Mouse (Mus musculus) limb, embryonic 11.5 days (tissue): ENCODE measurements around the gene Fastk. TPM values are rescaled to one million over a fixed set of nuclear protein-coding genes. Genes with fewer than 3 reads are reported as not detected.
A peak's percentile ranks its signal among the peaks of the same experiment; 100 is the strongest.

Experiments used
- ATAC-seq: fragments of 200-750 bp; cut with Nextera tagmentation; 2 replicates; pipeline ENCODE4 v1.8.0; 2017; ENCODE audit warnings: low read depth; ENCODE audit not compliant: insufficient number of reproducible peaks, low FRiP score, low TSS enrichment
- DNase-seq: peaks from one replicate; pipeline ENCODE4 v3.0.0-alpha.2; 2015; ENCODE audit warnings: low spot score
- H3K27ac ChIP-seq: fragments of 300-500 bp; sonication (generic); replicated peaks from 2 replicates; pipeline ENCODE4 v1.5.1; 2014; ENCODE audit warnings: low read depth, mild to moderate bottlenecking, low read length
- H3K27me3 ChIP-seq: fragments of 300-500 bp; sonication (generic); 2 replicates; pipeline ENCODE4 v1.6.1; 2014; ENCODE audit warnings: mild to moderate bottlenecking, low read length, mixed read lengths; ENCODE audit not compliant: control insufficient read depth, insufficient read depth
- H3K36me3 ChIP-seq: fragments of 300-500 bp; sonication (generic); 2 replicates; pipeline ENCODE4 v1.6.1; 2014; ENCODE audit warnings: mild to moderate bottlenecking, low read length, moderate library complexity, mixed read lengths; ENCODE audit not compliant: control insufficient read depth, insufficient read depth
- H3K4me1 ChIP-seq: fragments of 300-500 bp; sonication (generic); 2 replicates; pipeline ENCODE4 v1.6.1; 2014; ENCODE audit warnings: low read length, mixed read lengths; ENCODE audit not compliant: control insufficient read depth, insufficient read depth
- H3K4me2 ChIP-seq: fragments of 300-500 bp; sonication (generic); 2 replicates; pipeline ENCODE4 v1.6.1; 2014; ENCODE audit warnings: low read depth, mild to moderate bottlenecking, moderate library complexity; ENCODE audit not compliant: severe bottlenecking
- H3K4me3 ChIP-seq: fragments of 300-500 bp; sonication (generic); 2 replicates; pipeline ENCODE4 v1.5.1; 2014; ENCODE audit warnings: low read depth, low read length
- H3K9ac ChIP-seq: fragments of 300-500 bp; sonication (generic); 2 replicates; pipeline ENCODE4 v1.6.1; 2014; ENCODE audit warnings: mild to moderate bottlenecking, low read length
- H3K9me3 ChIP-seq: fragments of 300-500 bp; sonication (generic); 2 replicates; pipeline ENCODE4 v1.6.1; 2016; ENCODE audit warnings: low read length; ENCODE audit not compliant: control insufficient read depth
- WGBS: fragments of 180-500 bp; shearing (Covaris S2); extraction: QIAGEN DNeasy Blood & Tissue Kit; methylation state at CpG from one replicate; pipeline ENCODE4 v1.1.7; 2014; 5-methylcytosine and 5-hydroxymethylcytosine counted together
- polyA plus RNA-seq: library from polyadenylated mRNA; unstranded; fragments of >200 nt; fragmentation: Nextera tagmentation; extraction: Ambion mirVana; gene quantifications from 2 replicates; pipeline ENCODE4 v1.2.1, GENCODE M21; 2014

Fastk gene
- polyA plus RNA-seq, 1 experiment from 2014 or later: 95.1 TPM

- peak within 1 kb of the TSS; percentile 78 for H3K27ac ChIP-seq
- WGBS: under 1% methylated on average over 46 of the region's 46 CpGs
- no peaks in the 10 kb centered on the region for H3K27me3 ChIP-seq
- peak within 1 kb of the TSS; percentile 75 for H3K9ac ChIP-seq
- peaks cover 36% of the 10 kb centered on the region for H3K4me1 ChIP-seq
- no peaks in the 10 kb centered on the region for H3K9me3 ChIP-seq
- peak; percentile 90 for ATAC-seq
- DNase-seq: peak; percentile 99
- peak within 1 kb of the TSS; percentile 87 for H3K4me2 ChIP-seq
- peak within 1 kb of the TSS; percentile 58 for H3K4me3 ChIP-seq
- peaks cover 4% of the 10 kb centered on the region; the same call in 1 of the 2 replicates for H3K36me3 ChIP-seq
Measured at GRCm38 (mm10) chr5:24423129-24424003, 21.7 kb downstream of the Fastk start, which contains the start of the genes Cdk5 and Slc4a2. Gene Cdk5, minus strand, starts transcription at chr5:24423530. Gene Slc4a2, plus strand, starts transcription at chr5:24423837.

DNA sequence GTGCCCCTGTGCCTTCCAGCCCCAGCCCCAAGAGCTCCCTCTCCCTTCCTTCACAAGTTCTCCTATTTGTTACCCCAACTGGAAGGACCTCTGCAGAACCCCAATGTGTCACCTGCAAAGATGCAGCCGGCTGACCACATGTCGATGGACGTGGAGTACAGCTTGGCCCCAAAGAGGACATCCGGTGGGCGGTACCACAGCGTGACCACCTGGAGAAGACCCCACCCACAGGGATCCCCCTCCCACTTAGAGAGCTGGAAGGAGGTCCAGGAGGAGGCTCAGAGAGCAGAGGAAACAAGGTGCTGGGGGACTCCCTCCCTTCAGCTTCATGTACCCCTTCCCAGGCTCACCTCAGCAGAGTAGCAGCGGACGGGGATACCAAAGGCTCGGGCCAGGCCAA, 24.7 kb downstream of the Fastk start:
- DNase-seq (no peak), ATAC-seq (no peak)
- Histone ChIP-seq H3K4me2 (no peak overlapping the region), H3K27me3 (no peaks in the 10 kb centered on the region), H3K36me3 (peaks cover 4% of the 10 kb centered on the region; the same call in 1 of the 2 replicates), H3K9me3 (no peaks in the 10 kb centered on the region), H3K9ac (no peak overlapping the region), H3K4me3 (no peak overlapping the region), H3K4me1 (peaks cover 13% of the 10 kb centered on the region), H3K27ac (no peak overlapping the region)
- WGBS: 81% methylated on average over 9 of the region's 9 CpGs

DNA sequence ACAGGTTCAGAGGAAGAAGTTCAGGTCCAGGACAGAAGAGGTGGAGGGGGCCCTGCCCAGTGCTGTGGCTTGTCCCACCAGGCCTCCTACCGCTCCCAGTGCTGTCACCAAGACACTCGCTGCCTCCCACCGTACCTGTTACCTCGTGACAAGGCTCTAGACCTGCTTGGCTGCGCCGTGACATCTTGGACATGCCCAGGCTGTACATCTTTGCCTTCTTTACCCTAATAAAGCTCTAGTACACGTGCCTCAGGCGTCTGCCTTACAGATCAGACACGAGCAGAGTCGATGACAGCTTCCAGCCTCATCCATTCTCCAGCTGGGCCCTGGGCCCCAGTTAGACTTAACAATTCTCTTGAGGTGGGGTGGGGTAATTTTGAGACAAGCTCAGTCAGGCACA, 27.5 kb downstream of the Fastk start:
- H3K36me3 ChIP-seq: peaks cover 4% of the 10 kb centered on the region; the same call in 1 of the 2 replicates
- H3K4me2 ChIP-seq: no peak overlapping the region
- DNase-seq (no peak), ATAC-seq (no peak)
- 91% methylated on average over 10 of the region's 10 CpGs for WGBS
- H3K27ac ChIP-seq: no peak overlapping the region
- no peak overlapping the region for H3K9ac ChIP-seq
- no peaks in the 10 kb centered on the region; the same call in 1 of the 2 replicates for H3K27me3 ChIP-seq
- no peak overlapping the region for H3K4me3 ChIP-seq
- H3K9me3 ChIP-seq: no peaks in the 10 kb centered on the region
- H3K4me1 ChIP-seq: peaks cover 6% of the 10 kb centered on the region; the same call in 1 of the 2 replicates

DNA sequence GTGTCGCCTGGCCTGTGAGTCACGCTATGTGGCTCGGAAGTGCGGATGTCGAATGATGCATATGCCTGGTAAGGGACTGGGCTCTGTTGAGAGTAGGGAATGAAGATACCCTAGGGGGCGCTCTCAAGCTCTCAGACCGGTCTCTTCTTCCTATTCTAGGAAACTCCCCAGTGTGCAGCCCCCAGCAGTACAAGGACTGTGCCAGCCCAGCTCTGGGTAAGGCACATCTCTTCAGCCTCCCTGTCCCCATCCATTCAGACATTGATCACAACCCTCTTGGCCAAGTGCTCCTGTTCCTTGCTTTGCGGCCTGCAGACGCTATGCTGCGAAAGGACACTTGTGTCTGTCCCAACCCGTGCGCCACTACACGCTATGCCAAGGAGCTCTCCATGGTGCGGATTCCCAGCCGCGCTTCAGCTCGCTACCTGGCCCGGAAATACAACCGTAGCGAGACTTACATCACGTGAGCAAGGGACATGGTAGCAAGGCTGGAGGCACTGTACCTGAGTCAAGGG, 28.8 kb downstream of the Fastk start:
- DNase-seq (peak; percentile 75), ATAC-seq (peak; percentile 44; the same call in 1 of the 2 replicates)
- Histone ChIP-seq H3K4me2 (no peak overlapping the region), H3K27me3 (no peaks in the 10 kb centered on the region; the same call in 1 of the 2 replicates), H3K4me1 (peaks cover 6% of the 10 kb centered on the region; the same call in 1 of the 2 replicates), H3K27ac (0 out of 2 replicates have a peak overlapping the region, but pooled peaks have one; percentile 0), H3K36me3 (peaks cover 4% of the 10 kb centered on the region; the same call in 1 of the 2 replicates), H3K9ac (no peak overlapping the region), H3K4me3 (no peak overlapping the region), H3K9me3 (no peaks in the 10 kb centered on the region)
- WGBS: 2% methylated on average over 21 of the region's 21 CpGs

GRCm38 (mm10) chr5:24413938-24414337, 31.1 kb downstream of the Fastk start:
- Histone ChIP-seq H3K36me3 (no peaks in the 10 kb centered on the region), H3K4me3 (no peak overlapping the region), H3K27ac (no peak overlapping the region), H3K9me3 (no peaks in the 10 kb centered on the region), H3K4me2 (no peak overlapping the region), H3K9ac (no peak overlapping the region), H3K27me3 (no peaks in the 10 kb centered on the region; the same call in 1 of the 2 replicates), H3K4me1 (peaks cover 6% of the 10 kb centered on the region; the same call in 1 of the 2 replicates)
- DNase-seq (no peak), ATAC-seq (no peak)
- 84% methylated on average over 13 of the region's 13 CpGs for WGBS

GRCm38 (mm10) chr5:24413042-24413693, 31.9 kb downstream of the Fastk start, which contains the start of gene Asic3:
Gene Asic3, plus strand, starts transcription at chr5:24413392.
- no peak within 1 kb of the TSS for H3K27ac ChIP-seq
- 39% methylated on average over 11 of the region's 11 CpGs for WGBS
- H3K4me2 ChIP-seq: no peak within 1 kb of the TSS; the same call in 1 of the 2 replicates
- ATAC-seq (0 out of 2 replicates have a peak, but pooled peaks have one; percentile 10), DNase-seq (no peak)
- peaks cover 6% of the 10 kb centered on the region; the same call in 1 of the 2 replicates for H3K4me1 ChIP-seq
- no peaks in the 10 kb centered on the region for H3K9me3 ChIP-seq
- H3K27me3 ChIP-seq: no peaks in the 10 kb centered on the region; the same call in 1 of the 2 replicates
- H3K9ac ChIP-seq: 0 out of 2 replicates have a peak within 1 kb of the TSS, but pooled peaks have one; percentile 12
- H3K36me3 ChIP-seq: no peaks in the 10 kb centered on the region
- H3K4me3 ChIP-seq: no peak within 1 kb of the TSS

DNA sequence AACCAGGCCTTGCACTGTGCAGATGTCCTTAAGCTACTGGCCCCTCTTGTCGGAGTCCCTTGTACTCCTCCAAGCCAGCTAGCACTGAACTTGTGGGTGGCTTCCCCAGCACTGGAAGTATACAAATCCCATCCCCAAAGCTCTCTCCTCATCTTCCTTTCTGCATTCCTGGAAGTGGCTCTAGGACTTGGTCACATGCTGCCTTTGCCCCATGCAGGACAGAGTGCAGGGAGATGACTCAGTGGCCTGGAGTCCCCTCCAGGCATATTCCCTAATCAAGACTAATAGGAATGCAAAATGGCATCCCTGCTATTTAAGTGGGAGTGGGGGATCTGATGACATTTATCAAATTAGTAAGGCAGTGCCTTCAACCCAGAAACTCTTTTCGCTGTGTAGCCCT, 33.0 kb downstream of the Fastk start:
- no peak for ATAC-seq
- Histone ChIP-seq H3K27me3 (no peaks in the 10 kb centered on the region; the same call in 1 of the 2 replicates), H3K27ac (no peak overlapping the region), H3K4me2 (no peak overlapping the region), H3K4me1 (peaks cover 6% of the 10 kb centered on the region; the same call in 1 of the 2 replicates), H3K9ac (no peak overlapping the region), H3K4me3 (no peak overlapping the region), H3K9me3 (no peaks in the 10 kb centered on the region), H3K36me3 (no peaks in the 10 kb centered on the region)
- WGBS: 89% methylated on average over 2 of the region's 2 CpGs
- DNase-seq: no peak

DNA sequence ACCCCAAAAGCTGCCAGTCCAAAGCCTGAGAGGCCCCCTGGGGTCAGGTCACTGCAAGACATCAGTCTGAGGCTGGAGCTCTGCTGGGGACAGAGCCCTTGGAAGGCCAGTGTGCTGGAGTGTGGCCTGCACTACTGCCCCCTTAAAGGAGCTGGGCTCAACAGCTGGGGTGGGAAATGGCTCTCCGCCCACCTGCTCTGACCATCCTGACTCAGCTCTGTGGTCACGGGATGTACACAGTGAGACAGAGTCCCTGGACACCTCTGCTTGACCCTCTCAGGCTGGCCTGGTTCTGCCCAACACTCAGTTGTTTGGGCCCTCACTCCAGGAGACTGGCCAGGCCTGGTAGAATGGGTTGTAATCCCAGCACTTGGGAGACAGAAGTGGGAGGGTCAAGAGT, 35.6 kb downstream of the Fastk start:
- H3K36me3 ChIP-seq: peaks cover 3% of the 10 kb centered on the region; the same call in 1 of the 2 replicates
- no peaks in the 10 kb centered on the region for H3K27me3 ChIP-seq
- ATAC-seq (no peak), DNase-seq (no peak)
- peaks cover 6% of the 10 kb centered on the region; the same call in 1 of the 2 replicates for H3K4me1 ChIP-seq
- H3K27ac ChIP-seq: no peak overlapping the region
- no peak overlapping the region for H3K9ac ChIP-seq
- no peaks in the 10 kb centered on the region for H3K9me3 ChIP-seq
- 83% methylated on average over 2 of the region's 2 CpGs for WGBS
- H3K4me3 ChIP-seq: no peak overlapping the region
- H3K4me2 ChIP-seq: no peak overlapping the region
